In genomic region chr9:23358108-23358507, GRCm38 (mm10) we compare ENCODE assay signal across 28 mouse cellular contexts.
DNase-seq lines count a peak whose midpoint lies in the region; ATAC-seq and TF ChIP-seq lines count a peak whose summit lies in the region.
"Had no signal": no experiment of that assay in that cellular context is flagged by ENCODE, and none has a peak within 500 bp of the region (broad histone marks: within the 10 kb centered on the region; RNA-seq: fewer than 3 reads in every experiment).

No protein-coding gene starts in this region.

- H3K36me3 ChIP-seq in lung, postnatal 0 days (ENCODE audit: insufficient read depth, low read length): no peaks in the 10 kb centered on the region
- no peaks in the 10 kb centered on the region for H3K36me3 ChIP-seq in forebrain, embryonic 10.5 days (replicated peaks)
- H3K36me3 ChIP-seq: embryonic facial prominence, embryonic 12.5 days; embryonic facial prominence, embryonic 15.5 days; forebrain, embryonic 12.5 days; forebrain, embryonic 15.5 days; G1E; heart, embryonic 10.5 days; heart, embryonic 13.5 days had no signal

- H3K4me3 ChIP-seq in lung, postnatal 0 days (ENCODE audit: low read depth, low read length): no peak overlapping the region
- H3K4me3 ChIP-seq in forebrain, embryonic 10.5 days: no peak overlapping the region
- H3K4me3 ChIP-seq: embryonic facial prominence, embryonic 12.5 days; embryonic facial prominence, embryonic 15.5 days; forebrain, embryonic 12.5 days; forebrain, embryonic 15.5 days; heart, adult 2 months; heart, embryonic 10.5 days; heart, embryonic 13.5 days had no signal

- peak; percentile 18 for DNase-seq in adrenal gland, adult 2 months
- DNase-seq in adrenal gland, postnatal 4 days (ENCODE audit: low spot score in 2 of 2): no peak
- peak; percentile 65 for DNase-seq in lung, postnatal 0 days (ENCODE audit: low spot score)
- DNase-seq in lung, postnatal 25 days (ENCODE audit: low spot score): peak; percentile 22
- DNase-seq in retina, postnatal 1 day: no peak
- no peak for DNase-seq in forebrain, embryonic 10.5 days (ENCODE audit: extremely low spot score, low spot score)
- DNase-seq: adrenal gland, adult 8-10 months; adrenal gland, postnatal 25 days; cerebellum, adult 11 months; cerebellum, adult 2 months; cerebellum, adult 9-11 months; cerebellum, postnatal 25 days; gastrocnemius, postnatal 10 days; gastrocnemius, postnatal 36 days; heart, adult 2 months; heart, postnatal 14 days; heart, postnatal 4 days had no signal

- no peak overlapping the region; the same call in 1 of the 2 replicates for H3K27ac ChIP-seq in lung, postnatal 0 days (ENCODE audit: low read length)
- no peak overlapping the region for H3K27ac ChIP-seq in forebrain, embryonic 10.5 days
- H3K27ac ChIP-seq: embryonic facial prominence, embryonic 12.5 days; embryonic facial prominence, embryonic 15.5 days; forebrain, embryonic 12.5 days; forebrain, embryonic 15.5 days; heart, adult 2 months; heart, embryonic 10.5 days; heart, embryonic 13.5 days; hindbrain, embryonic 14.5 days; hindbrain, postnatal 0 days had no signal

- no peaks in the 10 kb centered on the region for H3K27me3 ChIP-seq in lung, postnatal 0 days (replicated peaks; ENCODE audit: insufficient read depth, low read length)
- H3K27me3 ChIP-seq in forebrain, embryonic 10.5 days (ENCODE audit: poor library complexity, severe bottlenecking): no peaks in the 10 kb centered on the region
- H3K27me3 ChIP-seq: CH12.LX; embryonic facial prominence, embryonic 12.5 days; embryonic facial prominence, embryonic 15.5 days; forebrain, embryonic 12.5 days; forebrain, embryonic 15.5 days; heart, embryonic 13.5 days had no signal

- 75% methylated on average over 2 of the region's 2 CpGs for WGBS in lung, postnatal 0 days
- WGBS in forebrain, embryonic 10.5 days: 96% methylated on average over 2 of the region's 2 CpGs

- peak; percentile 70 for ATAC-seq in lung, postnatal 0 days
- ATAC-seq: forebrain, embryonic 15.5 days; hindbrain, postnatal 0 days; inflammation-experienced regulatory T-cells, adult 6 months had no signal

- no peak for TF ChIP-seq CTCF in lung, postnatal 0 days (IDR thresholded peaks at IDR 0.05)

- H3K9me3 ChIP-seq in lung, postnatal 0 days (ENCODE audit: low read length): no peaks in the 10 kb centered on the region
- H3K9me3 ChIP-seq in forebrain, embryonic 10.5 days: no peaks in the 10 kb centered on the region; the same call in 1 of the 2 replicates
- H3K9me3 ChIP-seq: embryonic facial prominence, embryonic 12.5 days; embryonic facial prominence, embryonic 15.5 days; forebrain, embryonic 12.5 days; forebrain, embryonic 15.5 days; G1E; heart, embryonic 10.5 days; heart, embryonic 13.5 days had no signal

- no peaks in the 10 kb centered on the region for H3K4me1 ChIP-seq in lung, postnatal 0 days (ENCODE audit: insufficient read depth, low read depth, low read length)
- H3K4me1 ChIP-seq in forebrain, embryonic 10.5 days: no peaks in the 10 kb centered on the region; the same call in 1 of the 2 replicates
- H3K4me1 ChIP-seq: embryonic facial prominence, embryonic 15.5 days; forebrain, embryonic 12.5 days; heart, embryonic 10.5 days had no signal

- no peak overlapping the region for H3K9ac ChIP-seq in lung, postnatal 0 days (replicated peaks; ENCODE audit: low read depth)
- H3K9ac ChIP-seq: embryonic facial prominence, embryonic 12.5 days; embryonic facial prominence, embryonic 15.5 days; forebrain, embryonic 12.5 days; forebrain, embryonic 15.5 days; heart, embryonic 13.5 days; hindbrain, embryonic 14.5 days had no signal

- TF ChIP-seq EP300 in lung, postnatal 0 days (IDR thresholded peaks at IDR 0.05): peak; percentile 70

- H3K4me2 ChIP-seq in lung, postnatal 0 days (replicated peaks; ENCODE audit: low read depth, low read length): no peak overlapping the region
- H3K4me2 ChIP-seq: embryonic facial prominence, embryonic 12.5 days; embryonic facial prominence, embryonic 15.5 days; forebrain, embryonic 12.5 days; forebrain, embryonic 15.5 days; heart, embryonic 13.5 days; hindbrain, embryonic 14.5 days had no signal

Comparison
In these comparisons a context has a peak if more than half of its experiments do, and no peak if none do; other contexts are left out.
1. DNase-seq: peak in adrenal gland, adult 2 months (single experiment), lung, postnatal 0 days (single experiment) and lung, postnatal 25 days (single experiment); none in adrenal gland, postnatal 4 days (0 of 2), retina, postnatal 1 day (single experiment) and forebrain, embryonic 10.5 days (single experiment).